Mouse (Mus musculus) adrenal gland, postnatal 10 days (tissue): ENCODE results near the gene Prelp. TPM values are rescaled to one million over a fixed set of nuclear protein-coding genes. Genes with fewer than 3 reads are reported as not detected.

Experiments used
- DNase-seq: peaks from one replicate; pipeline ENCODE4 v3.0.0; 2021; ENCODE audit warnings: mixed read lengths
- total RNA-seq, 2 experiments: library from RNA; stranded (reverse); gene quantifications; 2 replicates each; pipeline ENCODE4 v1.2.3; 2021

The Prelp gene
- total RNA-seq, 2 experiments from 2014 or later = 56.9 to 74.1 TPM

GRCm38 (mm10) chr1:133899043-133899542 lies 22.1 kb downstream of the Prelp start:
- DNase-seq = no peak

GRCm38 (mm10) chr1:133897293-133897692 lies 23.9 kb downstream of the Prelp start:
- DNase-seq = no peak

- peak; percentile 63 for DNase-seq
Measured at GRCm38 (mm10) chr1:133891489-133891888, 29.7 kb downstream of the Prelp start.

- no peak for DNase-seq
Measured at GRCm38 (mm10) chr1:133889949-133890598, 31.1 kb downstream of the Prelp start.

GRCm38 (mm10) chr1:133887538-133888250 lies 33.5 kb downstream of the Prelp start:
- no peak for DNase-seq

GRCm38 (mm10) chr1:133887044-133887443 lies 34.2 kb downstream of the Prelp start:
- DNase-seq = no peak

- DNase-seq = no peak
Measured at GRCm38 (mm10) chr1:133886431-133886830, 34.8 kb downstream of the Prelp start.

- no peak for DNase-seq
Measured at GRCm38 (mm10) chr1:133885811-133886210, 35.4 kb downstream of the Prelp start.

GRCm38 (mm10) chr1:133884746-133885145 lies 36.5 kb downstream of the Prelp start:
- DNase-seq = no peak

- DNase-seq = no peak
Measured at GRCm38 (mm10) chr1:133884090-133884489, 37.1 kb downstream of the Prelp start.

GRCm38 (mm10) chr1:133882283-133883217 lies 38.7 kb downstream of the Prelp start:
- no peak for DNase-seq

GRCm38 (mm10) chr1:133881813-133882212 lies 39.4 kb downstream of the Prelp start:
- no peak for DNase-seq

- DNase-seq = no peak
Measured at GRCm38 (mm10) chr1:133878825-133879423, 42.3 kb downstream of the Prelp start.

- no peak for DNase-seq
Measured at GRCm38 (mm10) chr1:133876936-133877335, 44.3 kb downstream of the Prelp start.

GRCm38 (mm10) chr1:133873086-133873813 lies 48.0 kb downstream of the Prelp start:
- DNase-seq = no peak

- DNase-seq = no peak
Measured at GRCm38 (mm10) chr1:133871241-133871640, 50.0 kb downstream of the Prelp start.

GRCm38 (mm10) chr1:133869221-133869620 lies 52.0 kb downstream of the Prelp start:
- no peak for DNase-seq

- DNase-seq = no peak
Measured at GRCm38 (mm10) chr1:133863257-133863997, 57.8 kb downstream of the Prelp start.

- no peak for DNase-seq
Measured at GRCm38 (mm10) chr1:133861028-133861427, 60.2 kb downstream of the Prelp start.
